Mouse (Mus musculus) erythroblast, embryonic 14.5 days (primary cell): ENCODE data around the gene Radil. TPM values are rescaled to one million over a fixed set of nuclear protein-coding genes. Genes with fewer than 3 reads are reported as not detected.

ENCODE experiments used
- H3K27me3 ChIP-seq: 2 replicates; pipeline ENCODE4 v1.6.1; 2012; ENCODE audit warnings: inconsistent platforms; ENCODE audit not compliant: control insufficient read depth
- H3K36me3 ChIP-seq: 2 replicates; pipeline ENCODE4 v1.6.1; 2012; ENCODE audit warnings: mild to moderate bottlenecking, inconsistent platforms; ENCODE audit not compliant: control insufficient read depth
- H3K4me1 ChIP-seq: 2 replicates; pipeline ENCODE4 v1.6.1; 2012; ENCODE audit warnings: inconsistent platforms; ENCODE audit not compliant: control insufficient read depth
- H3K4me3 ChIP-seq: replicated peaks from 2 replicates; pipeline ENCODE3; 2012; ENCODE audit warnings: moderate library complexity, mild to moderate bottlenecking, inconsistent platforms
- H3K9me3 ChIP-seq: 2 replicates; pipeline ENCODE4 v1.6.1; 2012; ENCODE audit warnings: low read length, inconsistent platforms, mixed read lengths; ENCODE audit not compliant: control insufficient read depth
- GATA1 ChIP-seq: IDR thresholded peaks from 2 replicates; pipeline ENCODE4 v1.6.1; 2012; ENCODE audit warnings: low read length, inconsistent platforms, mixed read lengths
- TAL1 ChIP-seq: IDR thresholded peaks from 3 replicates; pipeline ENCODE4 v1.6.1; 2012; ENCODE audit warnings: low read length, inconsistent platforms, mixed read lengths
- polyA plus RNA-seq: library from polyadenylated mRNA; stranded (reverse); fragments of >175 nt; gene quantifications from 2 replicates; pipeline ENCODE4 v1.2.3, GENCODE M21; 2012

Gene Radil
- polyA plus RNA-seq, 1 experiment: 0.01 TPM

- Histone ChIP-seq H3K4me1 (no peaks in the 10 kb centered on the region), H3K4me3 (no peak overlapping the region), H3K9me3 (no peaks in the 10 kb centered on the region), H3K27me3 (no peaks in the 10 kb centered on the region), H3K36me3 (peaks cover 41% of the 10 kb centered on the region)
- TF ChIP-seq TAL1: no peak
- TF ChIP-seq GATA1: no peak
Measured at GRCm38 (mm10) chr5:142477346-142477745, 73.6 kb downstream of the Radil start.

DNA sequence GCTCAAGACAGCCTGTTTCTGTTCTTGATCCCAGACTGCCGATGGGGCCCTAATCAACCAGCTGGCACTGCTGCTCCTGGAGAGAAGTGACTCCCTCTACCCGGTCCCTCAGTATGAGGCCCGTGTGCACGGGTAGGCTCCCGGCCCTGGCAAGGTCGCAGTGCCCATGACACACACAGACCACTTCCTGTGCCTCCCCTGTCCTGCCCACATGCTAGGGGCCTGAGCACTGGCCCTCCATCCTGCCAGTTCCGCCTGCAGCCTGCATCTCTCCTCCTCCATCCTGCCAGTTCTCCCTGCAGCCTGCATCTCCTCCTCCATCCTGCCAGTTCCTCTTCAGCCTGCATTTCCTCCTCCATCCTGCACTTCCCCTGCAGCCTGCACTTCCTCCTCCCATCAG, 75.2 kb downstream of the Radil start:
- Histone ChIP-seq H3K27me3 (no peaks in the 10 kb centered on the region), H3K36me3 (peaks cover 50% of the 10 kb centered on the region), H3K4me1 (no peaks in the 10 kb centered on the region), H3K4me3 (no peak overlapping the region), H3K9me3 (no peaks in the 10 kb centered on the region)
- TF ChIP-seq TAL1 (no peak), GATA1 (no peak)

- H3K4me3 ChIP-seq: no peak overlapping the region
- H3K4me1 ChIP-seq: no peaks in the 10 kb centered on the region
- peaks cover 65% of the 10 kb centered on the region for H3K36me3 ChIP-seq
- no peaks in the 10 kb centered on the region for H3K9me3 ChIP-seq
- H3K27me3 ChIP-seq: no peaks in the 10 kb centered on the region
- no peak for TF ChIP-seq GATA1
- no peak for TF ChIP-seq TAL1
Measured at GRCm38 (mm10) chr5:142473696-142474095, 77.2 kb downstream of the Radil start.

- Histone ChIP-seq H3K9me3 (no peaks in the 10 kb centered on the region), H3K4me1 (peaks cover 8% of the 10 kb centered on the region), H3K27me3 (no peaks in the 10 kb centered on the region), H3K4me3 (no peak overlapping the region), H3K36me3 (peaks cover 61% of the 10 kb centered on the region)
- TF ChIP-seq TAL1 (no peak), GATA1 (no peak)
Measured at GRCm38 (mm10) chr5:142469796-142470195, 81.1 kb downstream of the Radil start.

- H3K4me3 ChIP-seq: no peak overlapping the region
- no peaks in the 10 kb centered on the region for H3K9me3 ChIP-seq
- TF ChIP-seq GATA1 (no peak), TAL1 (no peak)
- peaks cover 18% of the 10 kb centered on the region for H3K4me1 ChIP-seq
- H3K27me3 ChIP-seq: no peaks in the 10 kb centered on the region
- H3K36me3 ChIP-seq: peaks cover 52% of the 10 kb centered on the region
Measured at GRCm38 (mm10) chr5:142468375-142468774, 82.5 kb downstream of the Radil start.

- H3K36me3 ChIP-seq: peaks cover 36% of the 10 kb centered on the region
- no peaks in the 10 kb centered on the region for H3K27me3 ChIP-seq
- peak within 1 kb of the TSS; percentile 66 for H3K4me3 ChIP-seq
- peaks cover 28% of the 10 kb centered on the region for H3K4me1 ChIP-seq
- H3K9me3 ChIP-seq: peaks cover 6% of the 10 kb centered on the region
- TF ChIP-seq GATA1 (no peak), TAL1 (no peak)
Measured at GRCm38 (mm10) chr5:142463461-142464454, 87.1 kb downstream of the Radil start, which contains the start of gene Ap5z1. Gene Ap5z1, plus strand, starts transcription at chr5:142463944.

GRCm38 (mm10) chr5:142463011-142463410, 87.9 kb downstream of the Radil start:
- H3K4me3 ChIP-seq: peak overlapping the region; percentile 66
- H3K27me3 ChIP-seq: no peaks in the 10 kb centered on the region
- no peak for TF ChIP-seq TAL1
- TF ChIP-seq GATA1: no peak
- peaks cover 6% of the 10 kb centered on the region for H3K9me3 ChIP-seq
- peaks cover 36% of the 10 kb centered on the region for H3K36me3 ChIP-seq
- H3K4me1 ChIP-seq: peaks cover 31% of the 10 kb centered on the region

DNA sequence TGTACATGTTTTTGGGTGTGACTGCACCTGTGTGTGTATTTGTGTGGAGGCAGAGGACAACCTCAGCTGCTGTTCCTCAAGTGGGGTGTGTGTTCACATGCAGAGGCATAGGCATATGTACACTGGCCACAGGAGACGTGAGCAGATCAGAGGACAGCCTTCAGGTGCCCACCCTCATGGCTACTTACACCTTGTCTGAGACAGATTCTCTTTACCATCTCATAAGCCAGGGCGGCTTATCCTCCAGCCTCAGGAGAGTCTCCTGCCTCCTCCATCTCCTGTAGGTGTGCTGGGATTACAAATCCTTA, 88.3 kb downstream of the Radil start:
- no peaks in the 10 kb centered on the region for H3K27me3 ChIP-seq
- no peak overlapping the region for H3K4me3 ChIP-seq
- TF ChIP-seq GATA1 (no peak), TAL1 (no peak)
- H3K4me1 ChIP-seq: peaks cover 31% of the 10 kb centered on the region
- H3K36me3 ChIP-seq: peaks cover 36% of the 10 kb centered on the region
- peaks cover 6% of the 10 kb centered on the region for H3K9me3 ChIP-seq

DNA sequence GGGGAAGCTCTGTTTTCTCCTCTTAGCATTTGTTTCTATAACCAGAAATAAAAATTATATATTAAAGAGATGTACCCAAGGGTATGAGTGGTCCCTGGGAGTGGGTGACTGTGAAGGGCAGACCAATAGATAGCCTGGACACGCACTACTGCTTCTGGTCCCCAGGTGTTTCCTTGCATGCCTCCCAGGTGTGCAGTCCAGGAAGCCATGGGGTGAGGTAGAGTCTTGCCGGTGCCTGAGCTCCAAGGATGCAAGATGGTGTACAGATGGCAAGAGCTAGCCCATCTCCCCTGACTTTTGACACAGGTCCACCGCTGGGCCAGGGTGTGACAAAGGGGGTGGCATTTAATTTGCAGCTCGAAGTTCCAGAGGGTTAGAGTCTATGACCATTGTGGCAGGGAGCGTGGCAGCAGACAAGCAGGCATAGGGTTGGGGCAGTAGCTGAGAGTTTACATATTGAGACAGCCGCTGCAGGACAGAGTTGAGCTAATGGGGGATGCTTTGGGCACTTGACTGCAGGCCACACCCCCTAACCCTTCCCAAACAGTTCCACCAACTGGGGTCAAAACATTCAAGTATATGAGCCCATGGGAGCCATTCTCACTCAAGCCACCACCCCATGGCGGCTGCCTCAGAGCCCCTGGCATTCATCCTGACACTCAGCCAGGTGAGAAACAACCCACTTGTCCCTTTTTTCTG, 88.8 kb downstream of the Radil start:
- H3K4me3 ChIP-seq: no peak overlapping the region
- no peaks in the 10 kb centered on the region for H3K27me3 ChIP-seq
- peaks cover 34% of the 10 kb centered on the region for H3K4me1 ChIP-seq
- TF ChIP-seq GATA1 (no peak), TAL1 (no peak)
- peaks cover 35% of the 10 kb centered on the region for H3K36me3 ChIP-seq
- peaks cover 6% of the 10 kb centered on the region for H3K9me3 ChIP-seq
